Mouse (Mus musculus) cerebellum, adult 18-20 months (tissue): ENCODE measurements around the gene Gm11595.
"Not testable (repeated sequence)": the region's sequence is repeated elsewhere in the genome, so short reads cannot be mapped to it uniquely, and the experiment has no call there.

Experiments used
- DNase-seq, 2 experiments: peaks; one replicate each; pipeline ENCODE4 v3.0.0; 2021

The Gm11595 gene

GRCm38 (mm10) chr11:99772813-99773212 lies at the start of gene Gm11595:
Gm11595 (minus strand) TSS chr11:99772913.
- not testable (repeated sequence) for DNase-seq

GRCm38 (mm10) chr11:99815566-99815965 lies 42.9 kb upstream of the Gm11595 start, which contains the start of gene Gm11564:
Gm11564 (minus strand) TSS chr11:99815666.
- DNase-seq: not testable (repeated sequence)

GRCm38 (mm10) chr11:99809792-99810191 lies 37.1 kb upstream of the Gm11595 start, which contains the start of gene Krtap4-13:
Krtap4-13 (minus strand) TSS chr11:99809892.
- DNase-seq: not testable (repeated sequence)

GRCm38 (mm10) chr11:99804346-99804745 lies 31.6 kb upstream of the Gm11595 start, which contains the start of gene Gm11554:
Gm11554 (minus strand) TSS chr11:99804446.
- not testable (repeated sequence) for DNase-seq

- not testable (repeated sequence) for DNase-seq
Observed at GRCm38 (mm10) chr11:99798832-99799231, 26.1 kb upstream of the Gm11595 start, which contains the start of gene Gm11569. Gm11569 (minus strand) TSS chr11:99798932.

GRCm38 (mm10) chr11:99793367-99793766 lies 20.7 kb upstream of the Gm11595 start, which contains the start of gene Gm11596:
Gm11596 (minus strand) TSS chr11:99793467.
- DNase-seq: no peak

GRCm38 (mm10) chr11:99784900-99785299 lies 12.2 kb upstream of the Gm11595 start, which contains the start of gene Krtap4-9:
Krtap4-9 (plus strand) TSS chr11:99785200.
- DNase-seq: not testable (repeated sequence)

- no peak for DNase-seq
Observed at GRCm38 (mm10) chr11:99780604-99781003, 7.9 kb upstream of the Gm11595 start, which contains the start of gene Krtap4-8. Krtap4-8 (minus strand) TSS chr11:99780704.

GRCm38 (mm10) chr11:99778401-99778800 lies 5.7 kb upstream of the Gm11595 start:
- no peak for DNase-seq

- DNase-seq: no peak
Observed at GRCm38 (mm10) chr11:99768410-99768809, 4.3 kb downstream of the Gm11595 start.

GRCm38 (mm10) chr11:99758877-99759276 lies 13.8 kb downstream of the Gm11595 start:
- DNase-seq: no peak

GRCm38 (mm10) chr11:99743985-99744384 lies 28.7 kb downstream of the Gm11595 start:
- DNase-seq: no peak

- DNase-seq: no peak
Observed at GRCm38 (mm10) chr11:99734190-99734589, 38.5 kb downstream of the Gm11595 start, which contains the start of gene Gm14180. Gm14180 (minus strand) TSS chr11:99734290.

- DNase-seq: peak in 1 of 2 experiments; percentile 5
Observed at GRCm38 (mm10) chr11:99724061-99724460, 48.7 kb downstream of the Gm11595 start.
